In the genomic region with DNA sequence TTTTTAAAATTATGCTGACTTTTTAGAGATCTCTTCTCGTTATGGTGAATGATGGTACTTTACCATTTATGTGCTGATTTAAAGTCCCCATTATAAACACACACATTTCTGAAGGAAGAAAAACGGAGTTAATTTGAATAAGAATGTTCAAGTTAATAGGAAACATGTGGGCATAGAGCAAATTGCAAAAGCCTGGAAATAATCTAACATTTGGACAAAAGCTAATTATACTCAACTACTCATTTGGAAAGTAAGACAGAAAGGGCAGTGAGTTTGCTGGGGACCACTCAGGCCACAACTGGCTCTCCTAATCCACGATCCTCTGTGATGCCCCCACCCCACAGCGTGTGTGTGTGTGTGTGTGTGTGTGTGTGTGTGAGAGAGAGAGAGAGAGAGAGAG, we compare ENCODE assay signal across 12 mouse cellular contexts.
"Had no signal": no experiment of that assay in that cellular context is flagged by ENCODE, and none has a peak within 500 bp of the region (broad histone marks: within the 10 kb centered on the region; RNA-seq: fewer than 3 reads in every experiment).

No protein-coding gene starts in this region.

- H3K4me3 ChIP-seq: limb, embryonic 13.5 days; midbrain, embryonic 12.5 days; neural tube, embryonic 13.5 days had no signal

- H3K4me1 ChIP-seq: midbrain, embryonic 12.5 days had no signal

- H3K36me3 ChIP-seq: limb, embryonic 13.5 days; midbrain, embryonic 12.5 days; neural tube, embryonic 13.5 days had no signal

- H3K9me3 ChIP-seq: limb, embryonic 13.5 days; midbrain, embryonic 12.5 days; neural tube, embryonic 13.5 days had no signal

- H3K4me2 ChIP-seq: limb, embryonic 13.5 days; midbrain, embryonic 12.5 days; neural tube, embryonic 13.5 days had no signal

- H3K9ac ChIP-seq: limb, embryonic 13.5 days; liver, embryonic 14.5 days; midbrain, embryonic 12.5 days; neural tube, embryonic 13.5 days had no signal

- H3K27me3 ChIP-seq: midbrain, embryonic 12.5 days; neural tube, embryonic 13.5 days had no signal

- DNase-seq: kidney, postnatal 25 days; layer of hippocampus, adult 9-11 months; layer of hippocampus, postnatal 36 days; lung, adult 18-20 months; right cerebral cortex, postnatal 14 days; thymus, postnatal 4 days had no signal

- H3K27ac ChIP-seq: liver, embryonic 14.5 days; midbrain, embryonic 12.5 days; neural tube, embryonic 13.5 days; stomach, postnatal 0 days had no signal

- ATAC-seq: midbrain, embryonic 16.5 days had no signal
